Mouse (Mus musculus) lung, embryonic 14.5 days (tissue): Measurements from ENCODE around the gene Aldh6a1. TPM values are rescaled to one million over a fixed set of nuclear protein-coding genes. Genes with fewer than 3 reads are reported as not detected.

Experiments
- ATAC-seq: fragments of 200-750 bp; cut with Nextera tagmentation; 2 replicates; pipeline ENCODE4 v1.8.0; 2017; ENCODE audit warnings: mild to moderate bottlenecking, moderate TSS enrichment, moderate library complexity; ENCODE audit not compliant: insufficient read depth
- DNase-seq: peaks from one replicate; pipeline ENCODE4 v3.0.0-alpha.2; 2015
- H3K27ac ChIP-seq: fragments of 300-500 bp; sonication (generic); 2 replicates; pipeline ENCODE4 v1.5.1; 2014; ENCODE audit warnings: low read depth, mild to moderate bottlenecking, moderate library complexity
- H3K27me3 ChIP-seq: fragments of 300-500 bp; sonication (generic); 2 replicates; pipeline ENCODE4 v1.6.1; 2014; ENCODE audit warnings: low read length, control low read depth; ENCODE audit not compliant: insufficient read depth
- H3K36me3 ChIP-seq: fragments of 300-500 bp; sonication (generic); 2 replicates; pipeline ENCODE4 v1.6.1; 2014; ENCODE audit warnings: control low read depth; ENCODE audit not compliant: insufficient read depth
- H3K4me1 ChIP-seq: fragments of 300-500 bp; sonication (generic); 2 replicates; pipeline ENCODE4 v1.6.1; 2014; ENCODE audit warnings: antibody characterized with exemption, control low read depth; ENCODE audit not compliant: insufficient read depth
- H3K4me2 ChIP-seq: fragments of 300-500 bp; sonication (generic); 2 replicates; pipeline ENCODE4 v1.6.1; 2014; ENCODE audit warnings: mild to moderate bottlenecking
- H3K4me3 ChIP-seq: fragments of 300-500 bp; sonication (generic); 2 replicates; pipeline ENCODE4 v1.5.1; 2014; ENCODE audit warnings: low read depth, low read length
- H3K9ac ChIP-seq: fragments of 300-500 bp; sonication (generic); 2 replicates; pipeline ENCODE4 v1.6.1; 2014
- H3K9me3 ChIP-seq: fragments of 300-500 bp; sonication (generic); 2 replicates; pipeline ENCODE4 v1.6.1; 2016; ENCODE audit warnings: low read depth, low read length, control low read depth
- CTCF ChIP-seq: IDR thresholded peaks from 2 replicates; pipeline ENCODE4 v1.5.1; 2016; ENCODE audit warnings: antibody characterized with exemption, low read depth
- WGBS: fragments of 180-500 bp; shearing (Covaris S2); extraction: QIAGEN DNeasy Blood & Tissue Kit; methylation state at CpG from one replicate; pipeline ENCODE4 v1.1.7; 2014; 5-methylcytosine and 5-hydroxymethylcytosine counted together
- polyA plus RNA-seq: library from polyadenylated mRNA; unstranded; fragments of >200 nt; fragmentation: Nextera tagmentation; extraction: Ambion mirVana; gene quantifications from 2 replicates; pipeline ENCODE4 v1.2.1, GENCODE M21; 2014

Gene Aldh6a1
- polyA plus RNA-seq, 1 experiment from 2014 or later, result 32.8 TPM

GRCm38 (mm10) chr12:84448181-84448580, 2.6 kb downstream of the Aldh6a1 start:
- no peaks in the 10 kb centered on the region for H3K27me3 ChIP-seq
- H3K4me1 ChIP-seq, result no peaks in the 10 kb centered on the region
- no peaks in the 10 kb centered on the region for H3K36me3 ChIP-seq
- H3K4me2 ChIP-seq, result no peak overlapping the region
- H3K27ac ChIP-seq, result no peak overlapping the region
- no peaks in the 10 kb centered on the region for H3K9me3 ChIP-seq
- no peak for TF ChIP-seq CTCF
- no peak overlapping the region for H3K9ac ChIP-seq
- WGBS, result 79% methylated on average over 6 of the region's 6 CpGs
- H3K4me3 ChIP-seq, result no peak overlapping the region
- DNase-seq (no peak), ATAC-seq (no peak)

GRCm38 (mm10) chr12:84447386-84447785, 3.4 kb downstream of the Aldh6a1 start:
- WGBS, result 65% methylated on average over 1 of the region's 1 CpGs

GRCm38 (mm10) chr12:84442526-84442925, 8.3 kb downstream of the Aldh6a1 start:
- no peak for TF ChIP-seq CTCF
- Histone ChIP-seq H3K36me3 (0 out of 2 replicates have a peak, but pooled peaks cover 5% of the 10 kb centered on the region), H3K27me3 (no peaks in the 10 kb centered on the region), H3K27ac (no peak overlapping the region), H3K4me1 (no peaks in the 10 kb centered on the region), H3K9ac (no peak overlapping the region), H3K4me3 (no peak overlapping the region), H3K4me2 (no peak overlapping the region), H3K9me3 (no peaks in the 10 kb centered on the region)
- no peak for ATAC-seq
- DNase-seq, result no peak
- 64% methylated on average over 4 of the region's 4 CpGs for WGBS

More at GRCm38 (mm10) chr12:84447386-84447785, 3.4 kb downstream of the Aldh6a1 start:
- Histone ChIP-seq H3K36me3 (no peaks in the 10 kb centered on the region), H3K4me1 (no peaks in the 10 kb centered on the region), H3K27ac (no peak overlapping the region), H3K4me2 (no peak overlapping the region), H3K9me3 (no peaks in the 10 kb centered on the region), H3K4me3 (no peak overlapping the region), H3K27me3 (no peaks in the 10 kb centered on the region), H3K9ac (no peak overlapping the region)
- DNase-seq (no peak), ATAC-seq (no peak)
- TF ChIP-seq CTCF, result no peak

- Histone ChIP-seq H3K27ac (no peak overlapping the region), H3K9me3 (no peaks in the 10 kb centered on the region), H3K36me3 (0 out of 2 replicates have a peak, but pooled peaks cover 5% of the 10 kb centered on the region), H3K9ac (no peak overlapping the region), H3K4me1 (no peaks in the 10 kb centered on the region), H3K4me2 (no peak overlapping the region), H3K4me3 (no peak overlapping the region), H3K27me3 (no peaks in the 10 kb centered on the region)
- ATAC-seq (no peak), DNase-seq (no peak)
- no peak for TF ChIP-seq CTCF
- WGBS, result 27% methylated on average over 2 of the region's 2 CpGs
Observed at GRCm38 (mm10) chr12:84438697-84439096, 12.1 kb downstream of the Aldh6a1 start.

- Histone ChIP-seq H3K36me3 (no peaks in the 10 kb centered on the region), H3K9ac (no peak overlapping the region), H3K4me1 (no peaks in the 10 kb centered on the region), H3K9me3 (no peaks in the 10 kb centered on the region), H3K27me3 (no peaks in the 10 kb centered on the region), H3K27ac (no peak overlapping the region), H3K4me2 (no peak overlapping the region), H3K4me3 (no peak overlapping the region)
- 72% methylated on average over 2 of the region's 2 CpGs for WGBS
- TF ChIP-seq CTCF, result no peak
- DNase-seq, result no peak
- no peak for ATAC-seq
Observed at GRCm38 (mm10) chr12:84429825-84430224, 21.0 kb downstream of the Aldh6a1 start.

- Histone ChIP-seq H3K4me2 (no peak overlapping the region), H3K9me3 (no peaks in the 10 kb centered on the region), H3K4me3 (no peak overlapping the region), H3K27me3 (no peaks in the 10 kb centered on the region), H3K27ac (no peak overlapping the region), H3K9ac (no peak overlapping the region), H3K4me1 (no peaks in the 10 kb centered on the region), H3K36me3 (no peaks in the 10 kb centered on the region)
- DNase-seq (no peak), ATAC-seq (no peak)
- WGBS, result 57% methylated on average over 3 of the region's 3 CpGs
- no peak for TF ChIP-seq CTCF
Observed at GRCm38 (mm10) chr12:84423990-84424389, 26.8 kb downstream of the Aldh6a1 start.

- Histone ChIP-seq H3K27me3 (no peaks in the 10 kb centered on the region), H3K36me3 (no peaks in the 10 kb centered on the region), H3K9me3 (peaks cover 5% of the 10 kb centered on the region; the same call in 1 of the 2 replicates), H3K9ac (peak overlapping the region; percentile 70), H3K4me3 (peak overlapping the region; percentile 57), H3K4me2 (peak overlapping the region; percentile 85), H3K27ac (peak overlapping the region; percentile 65; the same call in 1 of the 2 replicates), H3K4me1 (no peaks in the 10 kb centered on the region)
- WGBS, result 33% methylated on average over 18 of the region's 18 CpGs
- no peak for TF ChIP-seq CTCF
- ATAC-seq (no peak; the same call in 1 of the 2 replicates), DNase-seq (no peak)
Observed at GRCm38 (mm10) chr12:84417605-84417922, 33.2 kb downstream of the Aldh6a1 start.
